Mouse (Mus musculus): ENCODE data around the gene Mbd6. TPM values are rescaled to one million over a fixed set of nuclear protein-coding genes. Genes with fewer than 3 reads are reported as not detected.
A peak's percentile ranks its signal among the peaks of the same experiment; 100 is the strongest.
"Not testable (repeated sequence)": the region's sequence is repeated elsewhere in the genome, so short reads cannot be mapped to it uniquely, and the experiment has no call there.

Gene Mbd6
- total and polyA plus RNA-seq, 2 experiments = 1.0 to 19.2 TPM

- 5% methylated on average over 4 of the region's 4 CpGs for WGBS
- peak overlapping the region; percentile 90 for H3K27ac ChIP-seq (replicated peaks; ENCODE audit: insufficient read depth, low read depth, low read length)
- no peak overlapping the region for H3K4me3 ChIP-seq (ENCODE audit: insufficient read depth, low read depth, low read length)
- H3K27me3 ChIP-seq (ENCODE audit: control insufficient read depth, insufficient read depth, low read length) = no peaks in the 10 kb centered on the region
- peaks cover 8% of the 10 kb centered on the region for H3K4me1 ChIP-seq (ENCODE audit: control insufficient read depth, insufficient read depth, low read length)
- H3K9ac ChIP-seq (ENCODE audit: low read depth, low read length) = no peak overlapping the region
- no peak for TF ChIP-seq CTCF (IDR thresholded peaks at IDR 0.05; ENCODE audit: low read depth, low read length)
- no peak for TF ChIP-seq POLR2A (IDR thresholded peaks at IDR 0.05; ENCODE audit: extremely low read depth, insufficient read depth, low read length)
- peaks cover 9% of the 10 kb centered on the region; the same call in 1 of the 2 replicates for H3K36me3 ChIP-seq (ENCODE audit: control insufficient read depth, insufficient read depth, low read length)
- peaks cover 6% of the 10 kb centered on the region; the same call in 1 of the 2 replicates for H3K79me2 ChIP-seq (ENCODE audit: control insufficient read depth, insufficient read depth, low read length)
- peak; percentile 86 for DNase-seq (ENCODE audit: extremely low read depth, low read depth, low spot score)
Observed at GRCm38 (mm10) chr10:127312858-127313257, 24.0 kb upstream of the Mbd6 start.

DNA sequence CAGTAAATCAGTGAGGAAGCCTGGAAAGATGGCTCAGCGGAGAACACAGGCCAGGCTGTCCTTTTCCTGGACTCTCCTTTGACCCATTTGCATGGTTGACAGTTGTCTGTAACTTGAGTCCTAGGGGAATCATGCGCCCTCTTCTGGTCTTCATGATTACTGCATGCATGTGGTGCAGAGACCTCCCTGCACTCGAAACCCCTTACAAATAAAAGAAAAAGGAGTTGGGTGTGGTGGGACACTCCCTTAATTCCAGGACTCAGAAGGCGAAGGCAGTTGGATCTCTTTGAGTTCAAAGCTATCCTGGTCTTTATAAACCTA, 23.5 kb upstream of the Mbd6 start:
- Histone ChIP-seq H3K4me1 (ENCODE audit: control insufficient read depth, insufficient read depth, low read length) (peaks cover 8% of the 10 kb centered on the region), H3K4me3 (ENCODE audit: insufficient read depth, low read depth, low read length) (peak overlapping the region; percentile 77), H3K36me3 (ENCODE audit: control insufficient read depth, insufficient read depth, low read length) (peaks cover 14% of the 10 kb centered on the region), H3K27me3 (ENCODE audit: control insufficient read depth, insufficient read depth, low read length) (no peaks in the 10 kb centered on the region), H3K79me2 (ENCODE audit: control insufficient read depth, insufficient read depth, low read length) (peaks cover 6% of the 10 kb centered on the region; the same call in 1 of the 2 replicates), H3K27ac (replicated peaks; ENCODE audit: insufficient read depth, low read depth, low read length) (peak overlapping the region; percentile 90), H3K9ac (ENCODE audit: low read depth, low read length) (peak overlapping the region; percentile 81)
- 0% methylated on average over 4 of the region's 4 CpGs for WGBS
- peak; percentile 86 for DNase-seq (ENCODE audit: extremely low read depth, low read depth, low spot score)
- TF ChIP-seq CTCF (IDR thresholded peaks at IDR 0.05; ENCODE audit: low read depth, low read length) (peak; percentile 56; the same call in 1 of the 2 replicates), POLR2A (IDR thresholded peaks at IDR 0.05; ENCODE audit: extremely low read depth, insufficient read depth, low read length) (no peak)

DNA sequence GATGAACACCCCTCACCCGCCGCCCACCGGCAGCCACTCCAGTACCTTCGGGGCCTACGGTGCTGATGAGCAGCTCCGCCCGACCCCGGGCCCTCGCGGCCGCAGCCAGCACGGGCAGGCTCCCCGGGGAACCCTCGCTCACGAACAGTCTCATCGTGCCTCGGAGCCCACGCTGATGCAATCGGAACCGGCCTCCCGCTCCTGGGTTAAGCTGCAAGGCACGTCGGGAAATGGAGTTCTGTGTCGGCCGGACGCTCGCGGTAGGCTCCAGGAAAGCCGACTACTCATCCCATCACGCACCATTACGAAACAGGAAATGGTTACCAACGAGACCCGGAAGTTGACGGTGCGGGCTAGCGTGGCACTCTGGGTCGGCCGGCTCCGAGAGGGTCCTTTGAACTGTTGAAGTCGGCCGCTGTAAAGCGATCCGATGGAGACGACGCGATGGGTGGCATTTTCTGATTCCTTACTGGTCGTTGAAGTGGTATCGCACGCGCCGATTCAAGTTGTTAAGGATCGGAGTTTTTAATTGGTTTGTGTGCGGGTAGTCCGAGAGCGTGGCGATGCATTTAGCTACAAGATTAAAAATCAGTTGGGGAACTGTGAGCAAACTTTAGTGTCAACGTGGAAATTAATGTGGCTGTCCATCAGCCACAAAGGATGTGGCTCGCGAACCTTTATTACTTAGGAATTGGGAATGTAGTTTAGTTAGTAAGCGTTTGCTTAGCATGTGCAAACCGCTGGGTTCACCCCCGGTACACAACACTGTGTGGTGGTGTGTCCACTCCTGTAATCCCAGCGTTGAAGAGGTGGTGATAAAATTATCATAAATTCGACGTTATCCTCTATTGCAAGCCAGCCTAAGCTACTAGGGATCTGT, 22.9 kb upstream of the Mbd6 start, which contains the start of gene Mars:
Mars (minus strand) TSS at position 311 of the 880 bp plus-strand sequence.
- WGBS = under 1% methylated on average over 65 of the region's 65 CpGs
- TF ChIP-seq CTCF (IDR thresholded peaks at IDR 0.05; ENCODE audit: low read depth, low read length) (no peak), POLR2A (IDR thresholded peaks at IDR 0.05; ENCODE audit: extremely low read depth, insufficient read depth, low read length) (peak; percentile 53)

GRCm38 (mm10) chr10:127310523-127311475, 22.0 kb upstream of the Mbd6 start:
- TF ChIP-seq CTCF (IDR thresholded peaks at IDR 0.05; ENCODE audit: low read depth, low read length) (no peak), POLR2A (IDR thresholded peaks at IDR 0.05; ENCODE audit: extremely low read depth, insufficient read depth, low read length) (no peak)
- 28% methylated on average over 23 of the region's 23 CpGs for WGBS
- peak; percentile 36 for DNase-seq (ENCODE audit: extremely low read depth, low read depth, low spot score)
- Histone ChIP-seq H3K9ac (ENCODE audit: low read depth, low read length) (peak overlapping the region; percentile 88), H3K4me1 (ENCODE audit: control insufficient read depth, insufficient read depth, low read length) (peaks cover 8% of the 10 kb centered on the region), H3K4me3 (ENCODE audit: insufficient read depth, low read depth, low read length) (peak overlapping the region; percentile 77), H3K36me3 (ENCODE audit: control insufficient read depth, insufficient read depth, low read length) (peaks cover 24% of the 10 kb centered on the region), H3K79me2 (ENCODE audit: control insufficient read depth, insufficient read depth, low read length) (peaks cover 6% of the 10 kb centered on the region; the same call in 1 of the 2 replicates), H3K27me3 (ENCODE audit: control insufficient read depth, insufficient read depth, low read length) (no peaks in the 10 kb centered on the region), H3K27ac (replicated peaks; ENCODE audit: insufficient read depth, low read depth, low read length) (peak overlapping the region; percentile 79)

More for the DNA sequence above, 22.9 kb upstream of the Mbd6 start, which contains the start of gene Mars:
- DNase-seq (ENCODE audit: extremely low read depth, low read depth, low spot score) = peak; percentile 96
- no peaks in the 10 kb centered on the region for H3K27me3 ChIP-seq (ENCODE audit: control insufficient read depth, insufficient read depth, low read length)
- peak within 1 kb of the TSS; percentile 88 for H3K9ac ChIP-seq (ENCODE audit: low read depth, low read length)
- H3K36me3 ChIP-seq (ENCODE audit: control insufficient read depth, insufficient read depth, low read length) = peaks cover 20% of the 10 kb centered on the region
- peak within 1 kb of the TSS; percentile 90 for H3K27ac ChIP-seq (replicated peaks; ENCODE audit: insufficient read depth, low read depth, low read length)
- peaks cover 6% of the 10 kb centered on the region; the same call in 1 of the 2 replicates for H3K79me2 ChIP-seq (ENCODE audit: control insufficient read depth, insufficient read depth, low read length)
- H3K4me3 ChIP-seq (ENCODE audit: insufficient read depth, low read depth, low read length) = peak within 1 kb of the TSS; percentile 77
- H3K4me1 ChIP-seq (ENCODE audit: control insufficient read depth, insufficient read depth, low read length) = peaks cover 8% of the 10 kb centered on the region

DNA sequence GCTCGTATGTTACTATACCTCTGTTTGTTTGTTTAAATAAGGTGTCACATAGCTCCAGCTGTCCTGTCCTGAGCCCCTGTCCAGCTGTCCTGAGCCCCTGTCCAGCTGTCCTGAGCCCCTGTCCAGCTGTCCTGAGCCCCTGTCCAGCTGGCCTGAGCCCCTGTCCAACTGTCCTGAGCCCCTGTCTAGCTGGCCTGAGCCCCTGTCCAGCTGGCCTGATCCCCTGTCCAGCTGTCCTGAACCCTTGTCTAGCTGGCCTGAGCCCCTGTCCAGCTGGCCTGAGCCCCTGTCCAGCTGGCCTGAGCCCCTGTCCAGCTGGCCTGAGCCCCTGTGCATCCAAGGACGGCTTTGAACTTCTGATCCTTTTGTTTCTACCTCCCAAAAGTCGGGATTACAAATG, 20.3 kb upstream of the Mbd6 start:
- H3K36me3 ChIP-seq (ENCODE audit: control insufficient read depth, insufficient read depth, low read length) = peaks cover 28% of the 10 kb centered on the region
- H3K27me3 ChIP-seq (ENCODE audit: control insufficient read depth, insufficient read depth, low read length); DNase-seq (ENCODE audit: extremely low read depth, low read depth, low spot score); H3K4me3 ChIP-seq (ENCODE audit: insufficient read depth, low read depth, low read length); H3K4me1 ChIP-seq (ENCODE audit: control insufficient read depth, insufficient read depth, low read length); H3K79me2 ChIP-seq (ENCODE audit: control insufficient read depth, insufficient read depth, low read length); H3K27ac ChIP-seq (replicated peaks; ENCODE audit: insufficient read depth, low read depth, low read length); H3K9ac ChIP-seq (ENCODE audit: low read depth, low read length): not testable (repeated sequence)
- WGBS = 87% methylated on average over 3 of the region's 3 CpGs

Measured in liver, adult 2 months (tissue).